Mouse (Mus musculus) adrenal gland, postnatal 10 days (tissue): ENCODE measurements around the gene Sytl1. TPM values are rescaled to one million over a fixed set of nuclear protein-coding genes. Genes with fewer than 3 reads are reported as not detected.

Source experiments
- DNase-seq: peaks from one replicate; pipeline ENCODE4 v3.0.0; 2021; ENCODE audit warnings: mixed read lengths
- total RNA-seq, 2 experiments: library from RNA; stranded (reverse); gene quantifications; 2 replicates each; pipeline ENCODE4 v1.2.3; 2021

Sytl1 gene
- total RNA-seq, 2 experiments from 2014 or later, result 5.2 to 6.3 TPM

GRCm38 (mm10) chr4:133211751-133212561 lies 51.0 kb downstream of the Sytl1 start, which contains the start of the genes Cd164l2 and Gpr3:
Gene Cd164l2 (plus strand): TSS chr4:133212131.
Gene Gpr3 (minus strand): TSS chr4:133212536.
- DNase-seq, result peak; percentile 25

- DNase-seq, result no peak
Measured at GRCm38 (mm10) chr4:133210788-133211390, 52.0 kb downstream of the Sytl1 start.

- no peak for DNase-seq
Measured at GRCm38 (mm10) chr4:133210023-133210787, 52.7 kb downstream of the Sytl1 start.

GRCm38 (mm10) chr4:133209366-133209765 lies 53.5 kb downstream of the Sytl1 start:
- DNase-seq, result peak; percentile 67

- no peak for DNase-seq
Measured at GRCm38 (mm10) chr4:133204379-133204778, 58.5 kb downstream of the Sytl1 start.

GRCm38 (mm10) chr4:133203591-133203990 lies 59.3 kb downstream of the Sytl1 start:
- no peak for DNase-seq

Other genes with a start within 250 kb of the Sytl1 start
- gene Wasf2, start 132.6 kb downstream of the Sytl1 start, total RNA-seq, result 100 to 1,000 TPM; 122 to 123 TPM
- 1 to 10 TPM; 2.2 to 2.4 TPM for gene Cd164l2, start 51.0 kb downstream of the Sytl1 start, total RNA-seq
- gene Gpr3, start 50.6 kb downstream of the Sytl1 start, total RNA-seq, result under 1 TPM; 0.36 to 0.99 TPM
- gene Map3k6, start 22.3 kb downstream of the Sytl1 start, total RNA-seq, result 10 to 100 TPM; 17.2 to 36.7 TPM
- gene Tmem222, start 14.7 kb upstream of the Sytl1 start, total RNA-seq, result 10 to 100 TPM; 49.5 to 54.8 TPM
- 10 to 100 TPM; 46.3 to 50.1 TPM for gene Wdtc1, start 90.4 kb upstream of the Sytl1 start, total RNA-seq
- gene Slc9a1, start 106.6 kb upstream of the Sytl1 start, total RNA-seq, result 10 to 100 TPM; 31.9 to 42.5 TPM
- gene Tent5b, start 217.0 kb upstream of the Sytl1 start, total RNA-seq, result 1 to 10 TPM in 1 of 2 experiments, under 1 TPM in 1; 0.58 to 1.2 TPM
- gene Trnp1, start 235.4 kb upstream of the Sytl1 start, total RNA-seq, result 1 to 10 TPM; 6.2 to 9.3 TPM